Mouse (Mus musculus): ENCODE measurements at regions not wholly inside any gene's neighbourhood (a gene's known extent, or its start where the extent isn't known, plus 50 kb on each side); places are given as distances from the start of the nearest gene placed in this dataset.

GRCm38 (mm10) chr9:32020942-32021731 lies 94.8 kb upstream of the Arhgap32 start:
- ATAC-seq (ENCODE audit: low read depth) = peak; percentile 39; the same call in 1 of the 2 replicates
- WGBS = 28% methylated on average over 13 of the region's 13 CpGs
- Histone ChIP-seq H3K27ac (ENCODE audit: low read length) (peak overlapping the region; percentile 21; the same call in 1 of the 2 replicates), H3K4me3 (ENCODE audit: low read length) (no peak overlapping the region), H3K9me3 (ENCODE audit: control insufficient read depth, low read length) (no peaks in the 10 kb centered on the region), H3K9ac (ENCODE audit: low read length) (no peak overlapping the region; the same call in 1 of the 2 replicates), H3K4me2 (ENCODE audit: low read depth, low read length) (no peak overlapping the region), H3K4me1 (replicated peaks; ENCODE audit: control insufficient read depth, insufficient read depth, low read length) (peaks cover 13% of the 10 kb centered on the region), H3K27me3 (ENCODE audit: control insufficient read depth, insufficient read depth, low read depth, low read length) (no peaks in the 10 kb centered on the region), H3K36me3 (ENCODE audit: control insufficient read depth, insufficient read depth, low read length) (no peaks in the 10 kb centered on the region)

GRCm38 (mm10) chr9:32021755-32022154 lies 94.2 kb upstream of the Arhgap32 start:
- 36% methylated on average over 3 of the region's 3 CpGs for WGBS
- ATAC-seq (ENCODE audit: low read depth) = no peak
- Histone ChIP-seq H3K9ac (ENCODE audit: low read length) (no peak overlapping the region), H3K36me3 (ENCODE audit: control insufficient read depth, insufficient read depth, low read length) (no peaks in the 10 kb centered on the region), H3K4me2 (ENCODE audit: low read depth, low read length) (no peak overlapping the region), H3K4me3 (ENCODE audit: low read length) (no peak overlapping the region), H3K9me3 (ENCODE audit: control insufficient read depth, low read length) (no peaks in the 10 kb centered on the region), H3K27ac (ENCODE audit: low read length) (0 out of 2 replicates have a peak overlapping the region, but pooled peaks have one; percentile 21), H3K27me3 (ENCODE audit: control insufficient read depth, insufficient read depth, low read depth, low read length) (no peaks in the 10 kb centered on the region), H3K4me1 (replicated peaks; ENCODE audit: control insufficient read depth, insufficient read depth, low read length) (peaks cover 13% of the 10 kb centered on the region)

- H3K4me3 ChIP-seq (ENCODE audit: low read length) = no peak overlapping the region
- H3K27ac ChIP-seq (ENCODE audit: low read length) = no peak overlapping the region
- no peaks in the 10 kb centered on the region for H3K27me3 ChIP-seq (ENCODE audit: control insufficient read depth, insufficient read depth, low read depth, low read length)
- peaks cover 12% of the 10 kb centered on the region for H3K4me1 ChIP-seq (replicated peaks; ENCODE audit: control insufficient read depth, insufficient read depth, low read length)
- H3K9me3 ChIP-seq (ENCODE audit: control insufficient read depth, low read length) = no peaks in the 10 kb centered on the region
- H3K36me3 ChIP-seq (ENCODE audit: control insufficient read depth, insufficient read depth, low read length) = no peaks in the 10 kb centered on the region
- no peak for ATAC-seq (ENCODE audit: low read depth)
- no peak overlapping the region for H3K4me2 ChIP-seq (ENCODE audit: low read depth, low read length)
- H3K9ac ChIP-seq (ENCODE audit: low read length) = no peak overlapping the region
- WGBS = 86% methylated on average over 10 of the region's 10 CpGs
These were observed 92.9 kb upstream of the Arhgap32 start for GRCm38 (mm10) chr9:32022996-32023395.

- H3K36me3 ChIP-seq (ENCODE audit: control insufficient read depth, insufficient read depth, low read length) = no peaks in the 10 kb centered on the region
- ATAC-seq (ENCODE audit: low read depth) = peak; percentile 26; the same call in 1 of the 2 replicates
- H3K4me1 ChIP-seq (replicated peaks; ENCODE audit: control insufficient read depth, insufficient read depth, low read length) = peaks cover 15% of the 10 kb centered on the region
- no peaks in the 10 kb centered on the region for H3K9me3 ChIP-seq (ENCODE audit: control insufficient read depth, low read length)
- H3K27me3 ChIP-seq (ENCODE audit: control insufficient read depth, insufficient read depth, low read depth, low read length) = no peaks in the 10 kb centered on the region
- no peak overlapping the region for H3K4me3 ChIP-seq (ENCODE audit: low read length)
- 40% methylated on average over 5 of the region's 5 CpGs for WGBS
- no peak overlapping the region for H3K4me2 ChIP-seq (ENCODE audit: low read depth, low read length)
- H3K27ac ChIP-seq (ENCODE audit: low read length) = no peak overlapping the region
- no peak overlapping the region for H3K9ac ChIP-seq (ENCODE audit: low read length)
These were observed 91.2 kb upstream of the Arhgap32 start for GRCm38 (mm10) chr9:32024767-32025166.

- no peak overlapping the region for H3K27ac ChIP-seq (ENCODE audit: low read length)
- 8% methylated on average over 8 of the region's 8 CpGs for WGBS
- H3K9me3 ChIP-seq (ENCODE audit: control insufficient read depth, low read length) = no peaks in the 10 kb centered on the region
- H3K4me1 ChIP-seq (replicated peaks; ENCODE audit: control insufficient read depth, insufficient read depth, low read length) = 0 out of 2 replicates have a peak, but pooled peaks cover 4% of the 10 kb centered on the region
- peak overlapping the region; percentile 43 for H3K4me2 ChIP-seq (ENCODE audit: low read depth, low read length)
- peak overlapping the region; percentile 26 for H3K4me3 ChIP-seq (ENCODE audit: low read length)
- no peaks in the 10 kb centered on the region for H3K36me3 ChIP-seq (ENCODE audit: control insufficient read depth, insufficient read depth, low read length)
- ATAC-seq (ENCODE audit: low read depth) = 0 out of 2 replicates have a peak, but pooled peaks have one; percentile 26
- H3K9ac ChIP-seq (ENCODE audit: low read length) = peak overlapping the region; percentile 33; the same call in 1 of the 2 replicates
- H3K27me3 ChIP-seq (ENCODE audit: control insufficient read depth, insufficient read depth, low read depth, low read length) = no peaks in the 10 kb centered on the region
These were observed 88.0 kb upstream of the Arhgap32 start for GRCm38 (mm10) chr9:32027962-32028361.

GRCm38 (mm10) chr9:32029001-32029400 lies 86.9 kb upstream of the Arhgap32 start:
- no peaks in the 10 kb centered on the region for H3K36me3 ChIP-seq (ENCODE audit: control insufficient read depth, insufficient read depth, low read length)
- H3K4me2 ChIP-seq (ENCODE audit: low read depth, low read length) = no peak overlapping the region
- no peaks in the 10 kb centered on the region for H3K9me3 ChIP-seq (ENCODE audit: control insufficient read depth, low read length)
- H3K27me3 ChIP-seq (ENCODE audit: control insufficient read depth, insufficient read depth, low read depth, low read length) = no peaks in the 10 kb centered on the region
- 76% methylated on average over 1 of the region's 1 CpGs for WGBS
- H3K27ac ChIP-seq (ENCODE audit: low read length) = no peak overlapping the region
- H3K4me3 ChIP-seq (ENCODE audit: low read length) = no peak overlapping the region
- H3K9ac ChIP-seq (ENCODE audit: low read length) = no peak overlapping the region
- no peak for ATAC-seq (ENCODE audit: low read depth)
- peaks cover 9% of the 10 kb centered on the region for H3K4me1 ChIP-seq (replicated peaks; ENCODE audit: control insufficient read depth, insufficient read depth, low read length)

GRCm38 (mm10) chr9:32029786-32030185 lies 86.2 kb upstream of the Arhgap32 start:
- H3K27ac ChIP-seq (ENCODE audit: low read length) = no peak overlapping the region
- peaks cover 14% of the 10 kb centered on the region for H3K4me1 ChIP-seq (replicated peaks; ENCODE audit: control insufficient read depth, insufficient read depth, low read length)
- no peak for ATAC-seq (ENCODE audit: low read depth)
- H3K4me2 ChIP-seq (ENCODE audit: low read depth, low read length) = no peak overlapping the region
- WGBS = 58% methylated on average over 2 of the region's 2 CpGs
- no peaks in the 10 kb centered on the region for H3K27me3 ChIP-seq (ENCODE audit: control insufficient read depth, insufficient read depth, low read depth, low read length)
- H3K36me3 ChIP-seq (ENCODE audit: control insufficient read depth, insufficient read depth, low read length) = no peaks in the 10 kb centered on the region
- H3K9me3 ChIP-seq (ENCODE audit: control insufficient read depth, low read length) = no peaks in the 10 kb centered on the region
- H3K4me3 ChIP-seq (ENCODE audit: low read length) = no peak overlapping the region
- H3K9ac ChIP-seq (ENCODE audit: low read length) = no peak overlapping the region

- ATAC-seq (ENCODE audit: low read depth) = no peak
- WGBS = 72% methylated on average over 7 of the region's 7 CpGs
These were observed 85.7 kb upstream of the Arhgap32 start for GRCm38 (mm10) chr9:32030203-32030602.

GRCm38 (mm10) chr9:32031950-32032453 lies 83.9 kb upstream of the Arhgap32 start:
- Histone ChIP-seq H3K27me3 (ENCODE audit: control insufficient read depth, insufficient read depth, low read depth, low read length) (no peaks in the 10 kb centered on the region), H3K9me3 (ENCODE audit: control insufficient read depth, low read length) (no peaks in the 10 kb centered on the region), H3K4me2 (ENCODE audit: low read depth, low read length) (peak overlapping the region; percentile 87), H3K9ac (ENCODE audit: low read length) (peak overlapping the region; percentile 78), H3K36me3 (ENCODE audit: control insufficient read depth, insufficient read depth, low read length) (no peaks in the 10 kb centered on the region), H3K27ac (ENCODE audit: low read length) (peak overlapping the region; percentile 27; the same call in 1 of the 2 replicates), H3K4me3 (ENCODE audit: low read length) (peak overlapping the region; percentile 75), H3K4me1 (replicated peaks; ENCODE audit: control insufficient read depth, insufficient read depth, low read length) (peaks cover 14% of the 10 kb centered on the region)
- WGBS = under 1% methylated on average over 59 of the region's 64 CpGs
- peak; percentile 93 for ATAC-seq (ENCODE audit: low read depth)

More at GRCm38 (mm10) chr9:32030203-32030602, 85.7 kb upstream of the Arhgap32 start:
- H3K4me3 ChIP-seq (ENCODE audit: low read length) = no peak overlapping the region
- no peaks in the 10 kb centered on the region for H3K9me3 ChIP-seq (ENCODE audit: control insufficient read depth, low read length)
- H3K27me3 ChIP-seq (ENCODE audit: control insufficient read depth, insufficient read depth, low read depth, low read length) = no peaks in the 10 kb centered on the region
- peaks cover 14% of the 10 kb centered on the region for H3K4me1 ChIP-seq (replicated peaks; ENCODE audit: control insufficient read depth, insufficient read depth, low read length)
- H3K27ac ChIP-seq (ENCODE audit: low read length) = no peak overlapping the region
- H3K4me2 ChIP-seq (ENCODE audit: low read depth, low read length) = no peak overlapping the region
- no peaks in the 10 kb centered on the region for H3K36me3 ChIP-seq (ENCODE audit: control insufficient read depth, insufficient read depth, low read length)
- no peak overlapping the region for H3K9ac ChIP-seq (ENCODE audit: low read length)

Data from lung, embryonic 16.5 days (tissue).